Mouse (Mus musculus) kidney, postnatal 0 days (tissue): ENCODE measurements at regions not wholly inside any gene's neighbourhood (a gene's known extent, or its start where the extent isn't known, plus 50 kb on each side); places are given as distances from the start of the nearest gene placed in this dataset.

ENCODE experiments used
- ATAC-seq: fragments of 200-750 bp; cut with Nextera tagmentation; replicated peaks from 2 replicates; pipeline ENCODE4 v1.8.0; 2017; ENCODE audit warnings: low read depth, moderate number of reproducible peaks, moderate TSS enrichment, moderate library complexity; ENCODE audit not compliant: low FRiP score
- DNase-seq: peaks from one replicate; pipeline ENCODE4 v3.0.0-alpha.2; 2016; ENCODE audit warnings: low spot score
- H3K27ac ChIP-seq: fragments of 300-500 bp; sonication (generic); 2 replicates; pipeline ENCODE4 v1.5.1; 2014; ENCODE audit warnings: mild to moderate bottlenecking
- H3K27me3 ChIP-seq: fragments of 300-500 bp; sonication (generic); 2 replicates; pipeline ENCODE4 v1.6.1; 2014; ENCODE audit warnings: low read length, mixed read lengths; ENCODE audit not compliant: insufficient read depth
- H3K36me3 ChIP-seq: fragments of 300-500 bp; sonication (generic); 2 replicates; pipeline ENCODE4 v1.6.1; 2014; ENCODE audit warnings: low read length, mixed read lengths; ENCODE audit not compliant: insufficient read depth
- H3K4me1 ChIP-seq: fragments of 300-500 bp; sonication (generic); replicated peaks from 2 replicates; pipeline ENCODE4 v1.6.1; 2014; ENCODE audit warnings: antibody characterized with exemption, low read length, mixed read lengths; ENCODE audit not compliant: insufficient read depth
- H3K4me2 ChIP-seq: fragments of 300-500 bp; sonication (generic); 2 replicates; pipeline ENCODE4 v1.6.1; 2014; ENCODE audit warnings: mild to moderate bottlenecking, low read length, moderate library complexity, mixed read lengths
- H3K4me3 ChIP-seq: fragments of 300-500 bp; sonication (generic); replicated peaks from 2 replicates; pipeline ENCODE4 v1.5.1; 2014; ENCODE audit warnings: low read depth, low read length
- H3K9ac ChIP-seq: fragments of 300-500 bp; sonication (generic); 2 replicates; pipeline ENCODE4 v1.6.1; 2014; ENCODE audit warnings: low read depth, low read length
- H3K9me3 ChIP-seq: fragments of 300-500 bp; sonication (generic); replicated peaks from 2 replicates; pipeline ENCODE4 v1.6.1; 2016; ENCODE audit warnings: low read length, inconsistent platforms, mixed read lengths
- CTCF ChIP-seq: IDR thresholded peaks from 2 replicates; pipeline ENCODE4 v1.5.1; 2016; ENCODE audit warnings: antibody characterized with exemption, low read depth, mild to moderate bottlenecking, moderate library complexity
- WGBS: fragments of 180-500 bp; shearing (Covaris S2); extraction: QIAGEN DNeasy Blood & Tissue Kit; methylation state at CpG from one replicate; pipeline ENCODE4 v1.1.7; 2014; 5-methylcytosine and 5-hydroxymethylcytosine counted together

DNA sequence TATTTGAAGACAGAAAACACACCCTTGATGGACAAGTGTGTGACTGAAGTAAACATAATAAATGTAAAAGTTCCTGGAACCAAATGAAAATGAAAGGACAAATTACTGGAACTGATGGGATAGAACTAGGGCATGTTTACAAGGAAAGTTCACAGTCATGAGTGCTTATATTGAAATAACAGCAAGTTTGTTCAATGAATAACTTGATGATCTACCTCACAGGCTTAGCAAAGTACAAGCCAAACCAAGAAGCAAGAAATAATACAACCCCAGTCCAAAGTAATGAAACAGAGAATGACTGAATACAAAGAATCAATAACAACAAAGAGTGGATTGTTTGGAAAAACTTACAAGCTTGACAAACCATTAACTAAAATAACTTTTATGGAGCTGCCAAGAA is 56.2 kb downstream of the Gm379 start:
- no peak for TF ChIP-seq CTCF
- ATAC-seq: no peak

DNA sequence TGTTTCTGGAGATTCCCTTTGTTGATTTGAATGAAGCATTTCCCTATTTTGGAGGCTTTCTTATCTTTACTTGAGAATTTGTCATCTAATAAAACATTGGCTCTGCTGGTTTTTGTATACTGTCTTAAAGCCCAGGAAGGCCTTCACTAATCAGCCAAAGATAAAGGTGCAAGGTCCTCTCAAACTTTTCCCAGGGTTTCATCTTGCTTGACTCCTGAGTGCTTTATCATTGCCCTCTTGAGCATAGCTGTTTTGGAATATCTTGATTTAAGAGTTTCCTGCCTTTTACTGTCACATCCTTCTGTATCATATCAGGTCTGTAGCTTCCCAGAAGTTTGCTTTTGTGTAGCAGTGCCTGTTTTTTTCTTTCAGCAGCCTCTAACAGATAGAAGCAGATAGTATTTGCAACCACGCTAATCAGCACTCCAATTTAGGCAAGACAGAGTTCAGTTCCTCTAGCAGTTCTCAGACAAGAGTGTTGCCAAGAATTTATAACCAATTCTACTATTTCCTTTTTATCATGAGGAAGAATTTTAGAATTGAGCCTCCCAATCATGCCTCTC is 64.7 kb downstream of the Gm379 start:
- no peak for TF ChIP-seq CTCF
- ATAC-seq (no peak), DNase-seq (no peak)
- Histone ChIP-seq H3K36me3 (no peaks in the 10 kb centered on the region), H3K9ac (no peak overlapping the region), H3K4me1 (no peaks in the 10 kb centered on the region), H3K4me2 (no peak overlapping the region), H3K9me3 (no peaks in the 10 kb centered on the region), H3K4me3 (no peak overlapping the region), H3K27ac (no peak overlapping the region), H3K27me3 (no peaks in the 10 kb centered on the region)
- WGBS: 61% methylated on average over 1 of the region's 1 CpGs

More for the DNA sequence above, 56.2 kb downstream of the Gm379 start:
- H3K4me2 ChIP-seq: no peak overlapping the region
- H3K9me3 ChIP-seq: no peaks in the 10 kb centered on the region
- H3K27ac ChIP-seq: no peak overlapping the region
- H3K27me3 ChIP-seq: no peaks in the 10 kb centered on the region
- H3K36me3 ChIP-seq: no peaks in the 10 kb centered on the region
- no peak overlapping the region for H3K4me3 ChIP-seq
- no peak for DNase-seq
- no peaks in the 10 kb centered on the region for H3K4me1 ChIP-seq
- no peak overlapping the region for H3K9ac ChIP-seq

DNA sequence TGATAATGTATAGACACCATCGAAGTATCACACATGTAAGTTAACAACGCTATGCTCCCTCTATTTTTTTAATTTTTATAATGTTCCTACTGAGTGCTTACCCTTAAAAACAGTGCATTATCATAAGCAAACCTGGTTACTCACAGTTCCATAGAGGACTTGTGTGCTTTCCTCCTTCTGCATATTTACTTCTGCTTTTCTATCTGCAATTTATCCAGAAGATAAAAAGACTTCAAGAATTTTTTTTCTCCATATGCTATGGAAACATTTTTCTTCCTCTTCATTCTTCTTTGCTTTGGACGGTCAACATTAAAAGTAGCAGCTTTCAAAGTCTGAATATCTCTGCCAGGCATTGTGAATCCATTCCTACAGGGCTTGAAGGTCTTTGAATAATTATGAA is 102.7 kb downstream of the Gm379 start:
- Histone ChIP-seq H3K9me3 (no peaks in the 10 kb centered on the region), H3K9ac (no peak overlapping the region), H3K4me1 (no peaks in the 10 kb centered on the region), H3K27me3 (no peaks in the 10 kb centered on the region), H3K36me3 (no peaks in the 10 kb centered on the region), H3K4me3 (no peak overlapping the region), H3K27ac (no peak overlapping the region), H3K4me2 (no peak overlapping the region)
- WGBS: 78% methylated on average over 3 of the region's 3 CpGs
- TF ChIP-seq CTCF: no peak
- DNase-seq: no peak
- ATAC-seq: no peak

DNA sequence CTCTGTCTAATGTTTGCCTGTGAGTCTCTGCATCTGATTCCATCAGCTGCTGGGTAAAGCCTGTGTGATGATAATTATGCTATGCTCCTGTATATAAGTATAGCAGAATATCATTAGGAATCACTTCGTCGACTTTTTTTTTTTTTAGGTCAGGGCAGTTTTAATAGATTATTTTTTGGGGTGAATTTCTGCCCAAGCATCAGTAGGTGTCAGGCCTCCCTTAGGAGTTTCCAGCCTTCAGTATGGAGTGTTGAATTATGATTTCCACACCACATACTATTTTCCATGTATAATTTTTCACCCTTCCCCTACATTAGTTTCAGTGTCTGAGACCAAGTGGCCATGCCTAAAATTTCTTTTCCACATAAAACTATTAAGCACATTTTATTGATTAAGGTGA is 121.5 kb downstream of the Gm379 start:
- Histone ChIP-seq H3K36me3 (no peaks in the 10 kb centered on the region), H3K4me3 (no peak overlapping the region), H3K27me3 (no peaks in the 10 kb centered on the region), H3K9ac (no peak overlapping the region), H3K27ac (no peak overlapping the region), H3K4me2 (no peak overlapping the region), H3K4me1 (no peaks in the 10 kb centered on the region), H3K9me3 (no peaks in the 10 kb centered on the region)
- DNase-seq: no peak
- 76% methylated on average over 2 of the region's 2 CpGs for WGBS
- TF ChIP-seq CTCF: no peak
- no peak for ATAC-seq

DNA sequence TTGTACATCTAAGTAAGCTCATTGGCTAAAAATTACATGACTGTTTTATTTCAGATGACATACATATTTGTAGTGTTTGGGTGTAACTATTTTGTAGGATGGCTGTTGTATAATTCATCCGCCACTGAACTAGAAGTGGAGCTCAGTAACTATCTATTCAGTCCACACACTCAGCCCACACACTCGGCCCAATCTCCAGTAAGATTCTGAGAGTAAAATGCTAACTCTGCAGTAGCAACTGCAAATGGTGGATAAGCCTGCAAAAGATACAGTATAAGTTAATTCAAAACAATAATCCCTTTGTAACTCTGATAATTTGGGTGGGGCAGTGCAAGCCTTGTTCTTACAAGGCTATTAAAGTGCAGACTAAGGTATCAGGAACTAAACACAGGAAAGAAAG is 123.3 kb downstream of the Gm379 start:
- Histone ChIP-seq H3K4me1 (no peaks in the 10 kb centered on the region), H3K4me2 (no peak overlapping the region), H3K9ac (no peak overlapping the region), H3K27me3 (no peaks in the 10 kb centered on the region), H3K36me3 (no peaks in the 10 kb centered on the region), H3K27ac (no peak overlapping the region), H3K4me3 (no peak overlapping the region), H3K9me3 (no peaks in the 10 kb centered on the region)
- DNase-seq (no peak), ATAC-seq (no peak)
- 91% methylated on average over 2 of the region's 2 CpGs for WGBS
- TF ChIP-seq CTCF: no peak

DNA sequence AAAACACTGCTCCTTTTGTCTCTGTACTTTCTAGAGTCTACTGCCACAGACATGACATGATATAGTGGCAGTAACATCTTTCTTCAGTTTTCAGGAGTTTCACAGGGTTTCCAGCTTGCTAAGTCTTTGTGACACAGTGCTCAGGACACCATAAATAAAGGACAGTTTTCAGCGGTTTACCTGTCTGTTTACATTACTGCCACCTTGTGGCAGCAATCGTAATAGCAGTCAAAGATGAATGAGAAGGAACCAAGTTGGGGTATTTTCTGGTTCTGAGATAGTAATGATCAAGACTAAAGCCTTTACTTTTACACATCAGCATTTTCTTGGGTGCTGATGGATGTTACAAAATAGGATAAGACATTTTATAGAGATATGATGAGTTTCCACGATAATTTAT is 127.7 kb downstream of the Gm379 start:
- no peak for ATAC-seq
- H3K4me2 ChIP-seq: no peak overlapping the region
- H3K9ac ChIP-seq: no peak overlapping the region
- H3K9me3 ChIP-seq: no peaks in the 10 kb centered on the region
- H3K36me3 ChIP-seq: no peaks in the 10 kb centered on the region
- WGBS: 8% methylated on average over 3 of the region's 3 CpGs
- TF ChIP-seq CTCF: peak; percentile 76
- DNase-seq: peak; percentile 24
- H3K27me3 ChIP-seq: no peaks in the 10 kb centered on the region
- no peaks in the 10 kb centered on the region for H3K4me1 ChIP-seq
- H3K4me3 ChIP-seq: no peak overlapping the region
- no peak overlapping the region for H3K27ac ChIP-seq
